Mouse (Mus musculus) heart, adult 2 months (tissue): ENCODE data around the gene Cldnd1.

Experiments used
- CTCF ChIP-seq: fragments of 200-600 bp; IDR thresholded peaks from 2 replicates; pipeline ENCODE4 v1.8.1; 2022; ENCODE audit warnings: antibody characterized with exemption, mild to moderate bottlenecking, moderate library complexity
- EP300 ChIP-seq: fragments of 200-500 bp; IDR thresholded peaks from 2 replicates; pipeline ENCODE4 v1.6.1; 2011; ENCODE audit warnings: low read depth, low read length, control low read depth; ENCODE audit not compliant: insufficient read depth
- POLR2A ChIP-seq: fragments of 200-500 bp; IDR thresholded peaks from 2 replicates; pipeline ENCODE4 v1.6.1; 2011; ENCODE audit warnings: mild to moderate bottlenecking, low read depth, low read length, control low read depth; ENCODE audit not compliant: insufficient read depth

- no peak for TF ChIP-seq CTCF
- TF ChIP-seq EP300, result no peak
- no peak for TF ChIP-seq POLR2A
Observed at GRCm38 (mm10) chr16:58689555-58690169, 38.0 kb upstream of the Cldnd1 start.
